Mouse (Mus musculus) heart, postnatal 10 days (tissue): ENCODE measurements around the gene Cmc2. TPM values are rescaled to one million over a fixed set of nuclear protein-coding genes. Genes with fewer than 3 reads are reported as not detected.

ENCODE experiments used
- DNase-seq, 2 experiments: peaks; one replicate each; pipeline ENCODE4 v3.0.0; 2021
- intact Hi-C: fragments of 180-260 bp; cut with DNase I; formaldehyde crosslinking; loops from one replicate; pipeline ENCODE4 v1.15.1; 2025
- total RNA-seq, 2 experiments: library from RNA; stranded (reverse); gene quantifications; 2 replicates each; pipeline ENCODE4 v1.2.3; 2021

The Cmc2 gene
- total RNA-seq, 2 experiments from 2014 or later, result 50.0 to 54.3 TPM

GRCm38 (mm10) chr8:116922060-116922757, 954 bp upstream of the Cmc2 start:
- intact Hi-C loops, result no loop called here
- peak in 1 of 2 experiments; percentile 16 for DNase-seq

GRCm38 (mm10) chr8:116921005-116921336, 284 bp downstream of the Cmc2 start:
- DNase-seq, result no peak
- intact Hi-C loops, result loop anchor here (2.0 kb wide), 1 partner anchor 58 kb away; the partner anchor contains the start of gene 1700030J22Rik

- no peak for DNase-seq
- intact Hi-C loops, result no loop called here
These were observed 15.4 kb downstream of the Cmc2 start for GRCm38 (mm10) chr8:116905836-116906235.

GRCm38 (mm10) chr8:116905252-116905651, 16.0 kb downstream of the Cmc2 start:
- intact Hi-C loops, result no loop called here
- no peak for DNase-seq

GRCm38 (mm10) chr8:116904736-116905135, 16.5 kb downstream of the Cmc2 start:
- intact Hi-C loops, result no loop called here
- no peak for DNase-seq

- no peak for DNase-seq
- intact Hi-C loops, result no loop called here
These were observed 25.7 kb downstream of the Cmc2 start for GRCm38 (mm10) chr8:116895521-116895920.

GRCm38 (mm10) chr8:116893938-116894337, 27.3 kb downstream of the Cmc2 start:
- intact Hi-C loops, result no loop called here
- DNase-seq, result no peak

- intact Hi-C loops, result no loop called here
These were observed 28.6 kb downstream of the Cmc2 start for GRCm38 (mm10) chr8:116892636-116893035.

DNA sequence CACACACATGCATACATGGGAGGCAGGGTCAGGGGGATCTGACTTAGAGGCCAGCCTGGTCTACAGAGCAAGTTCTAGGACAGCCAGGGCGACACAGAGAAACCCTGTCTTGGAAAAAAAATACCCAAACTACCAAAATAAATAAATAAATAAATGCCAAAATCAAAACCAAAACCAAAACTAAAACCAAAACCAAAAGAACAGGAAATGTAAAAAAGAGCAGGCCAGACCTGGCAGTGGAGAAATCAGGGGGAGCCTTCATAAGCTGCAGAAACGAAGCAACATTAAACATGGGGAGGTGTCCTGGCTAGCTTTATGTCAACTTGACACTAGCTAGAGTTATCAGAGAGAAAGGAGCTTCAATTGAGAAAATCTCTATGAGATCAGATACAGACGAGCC, 29.1 kb downstream of the Cmc2 start:
- intact Hi-C loops, result no loop called here
- DNase-seq, result no peak

More at GRCm38 (mm10) chr8:116892636-116893035, 28.6 kb downstream of the Cmc2 start:
- no peak for DNase-seq

DNA sequence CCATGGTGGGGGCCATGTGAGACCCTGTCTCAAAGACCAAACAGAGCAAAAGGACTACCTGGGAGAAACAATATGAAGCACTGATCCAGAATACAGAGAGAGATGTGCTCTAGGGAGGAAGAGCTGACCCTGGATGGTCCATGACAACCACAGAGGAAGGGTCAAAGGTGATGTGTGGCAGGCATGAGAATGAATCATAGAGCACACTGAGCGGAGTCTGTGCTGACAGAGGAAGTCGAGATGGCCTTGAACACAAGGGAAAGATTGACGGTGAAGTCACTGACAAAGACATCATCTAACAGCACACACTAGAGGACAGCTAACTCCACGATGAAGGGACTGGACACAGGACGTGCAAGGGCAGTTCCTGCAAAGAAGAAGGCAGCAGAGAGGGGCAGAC, 29.8 kb downstream of the Cmc2 start:
- intact Hi-C loops, result no loop called here

GRCm38 (mm10) chr8:116887813-116888212, 33.4 kb downstream of the Cmc2 start:
- intact Hi-C loops, result no loop called here
- DNase-seq, result peak; percentile 22 to 23

More for the DNA sequence above, 29.8 kb downstream of the Cmc2 start:
- DNase-seq, result no peak

DNA sequence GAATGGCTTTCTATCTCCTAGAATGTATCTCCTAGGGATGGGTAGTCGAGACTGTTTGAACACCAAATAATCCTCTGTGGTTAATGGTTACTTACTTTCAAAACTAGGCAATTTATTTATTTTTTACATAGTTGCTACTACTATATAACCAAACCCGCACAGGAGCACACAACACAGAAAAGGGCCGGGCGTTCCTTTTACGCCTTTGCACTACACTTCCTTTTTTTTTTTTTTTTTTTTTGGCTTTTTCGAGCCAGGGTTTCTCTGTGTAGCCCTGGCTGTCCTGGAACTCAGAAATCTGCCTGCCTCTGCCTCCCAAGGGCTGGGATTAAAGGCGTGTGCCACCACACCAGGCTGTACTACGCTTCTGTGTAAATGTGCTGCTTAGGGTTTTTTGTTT, 39.9 kb downstream of the Cmc2 start:
- intact Hi-C loops, result no loop called here

GRCm38 (mm10) chr8:116875798-116876450, 45.3 kb downstream of the Cmc2 start:
- intact Hi-C loops, result no loop called here
- no peak for DNase-seq

More for the DNA sequence above, 39.9 kb downstream of the Cmc2 start:
- DNase-seq, result no peak

DNA sequence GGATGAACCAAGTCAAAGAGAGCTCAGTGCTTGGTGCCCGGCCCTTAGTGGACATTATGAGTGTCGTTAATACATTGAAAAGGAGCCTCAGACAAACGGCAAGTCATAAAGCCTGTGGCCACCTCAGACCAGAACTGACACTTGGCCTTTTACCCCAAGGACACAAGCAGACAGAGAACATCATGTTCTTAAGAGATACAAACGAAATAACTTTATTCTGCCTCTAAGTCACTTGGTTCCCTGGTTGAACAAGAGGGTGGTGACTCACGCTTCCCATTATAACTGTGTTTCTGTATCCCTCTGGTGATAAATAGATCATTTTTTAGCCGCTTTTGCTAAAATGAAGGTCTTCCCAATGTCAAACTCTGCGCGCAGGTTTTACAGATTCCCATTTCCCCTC, 47.3 kb downstream of the Cmc2 start:
- no peak for DNase-seq
- intact Hi-C loops, result no loop called here

GRCm38 (mm10) chr8:116873586-116873985, 47.7 kb downstream of the Cmc2 start:
- no peak for DNase-seq
- intact Hi-C loops, result no loop called here

DNA sequence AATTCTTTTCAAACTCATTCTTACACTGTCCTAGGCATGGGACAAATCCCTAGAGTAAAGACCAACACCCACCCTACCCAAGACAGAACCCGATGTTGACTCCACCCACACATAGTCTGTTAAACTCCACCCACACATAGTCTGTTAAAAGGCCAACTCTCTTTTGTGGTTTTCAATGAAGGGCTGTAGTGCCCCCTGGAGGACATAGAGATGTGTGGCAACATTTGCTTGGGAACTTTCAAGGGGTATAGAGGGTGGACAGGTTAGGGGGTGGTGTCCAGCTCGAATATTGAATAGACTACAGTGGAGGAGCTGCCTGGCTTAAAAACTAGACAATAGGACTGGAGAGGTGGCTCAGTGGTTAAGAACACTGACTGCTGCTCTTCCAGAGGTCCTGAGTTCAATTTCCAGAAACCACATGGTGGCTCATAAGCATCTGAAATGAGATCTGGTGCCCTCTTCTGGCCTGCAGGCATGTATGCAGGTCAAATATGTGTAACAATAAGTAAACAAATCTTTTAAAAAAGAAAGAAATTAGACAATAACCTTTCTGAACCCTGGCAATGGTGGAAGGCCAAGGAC, 48.4 kb downstream of the Cmc2 start:
- intact Hi-C loops, result no loop called here
- peak in 1 of 2 experiments; percentile 28 for DNase-seq

DNA sequence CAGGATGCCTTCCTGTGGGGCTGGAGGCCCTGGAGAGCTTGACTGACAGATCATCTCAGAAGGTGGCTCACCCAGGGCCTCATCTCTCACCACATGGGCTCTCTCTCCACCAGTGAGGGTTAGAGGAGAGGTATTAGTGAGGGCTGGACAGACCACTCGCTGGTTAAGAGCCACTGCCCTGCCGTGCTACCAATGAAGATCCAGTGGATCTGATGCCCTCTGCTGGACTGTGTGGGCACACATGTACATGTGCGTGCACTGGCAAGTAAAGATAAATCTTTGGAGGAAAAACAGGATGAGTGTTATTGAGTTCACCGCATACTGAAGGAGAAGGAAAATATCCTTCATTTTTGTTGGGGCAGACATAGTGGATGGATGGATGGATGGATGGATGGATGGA, 52.6 kb downstream of the Cmc2 start:
- DNase-seq, result peak; percentile 35 to 63
- intact Hi-C loops, result loop anchor here (1.0 kb wide), 1 partner anchor 387 kb away; no protein-coding TSS in a partner anchor

- no peak for DNase-seq
These were observed 53.9 kb downstream of the Cmc2 start for GRCm38 (mm10) chr8:116867321-116867720.

DNA sequence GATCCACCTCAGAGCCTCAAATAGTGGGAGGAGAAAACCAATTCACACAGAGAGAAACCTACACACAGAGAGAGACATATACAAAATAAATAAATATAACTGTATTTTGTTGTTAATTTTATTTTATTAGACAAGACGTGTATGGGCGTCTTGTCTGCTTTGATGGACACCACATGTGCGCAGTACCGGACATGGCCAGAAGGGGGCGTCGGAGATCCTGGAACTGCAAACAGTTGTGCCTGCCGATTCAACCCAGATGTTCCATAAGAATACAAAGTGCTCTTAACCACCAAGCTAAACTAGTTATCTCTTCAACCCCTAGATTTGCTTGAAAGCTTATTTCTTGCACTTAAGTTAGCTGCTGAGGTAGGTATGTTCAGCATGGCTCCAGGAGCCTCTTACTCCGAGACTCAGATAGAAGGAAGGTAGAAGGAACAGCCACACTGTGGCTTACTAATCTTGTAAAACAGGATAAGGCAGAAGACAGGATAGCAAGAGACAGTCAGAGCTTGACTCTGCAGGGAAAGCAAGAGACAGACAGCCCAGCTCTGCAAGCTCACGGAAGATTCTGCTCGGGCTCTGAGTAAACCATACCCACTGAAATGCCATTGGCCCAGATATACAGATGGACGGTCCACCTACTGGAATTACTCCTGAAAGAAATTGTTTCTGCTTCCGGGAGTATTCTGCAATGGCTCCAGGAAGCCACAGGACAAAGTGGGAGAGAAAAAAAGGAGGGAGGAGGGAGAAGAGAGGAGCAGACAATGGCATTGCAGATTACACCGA, 54.9 kb downstream of the Cmc2 start:
- intact Hi-C loops, result no loop called here
- DNase-seq, result peak in 1 of 2 experiments; percentile 58

More at GRCm38 (mm10) chr8:116867321-116867720, 53.9 kb downstream of the Cmc2 start:
- intact Hi-C loops, result no loop called here

GRCm38 (mm10) chr8:116864514-116864913, 56.7 kb downstream of the Cmc2 start:
- intact Hi-C loops, result no loop called here

GRCm38 (mm10) chr8:116864022-116864387, 57.2 kb downstream of the Cmc2 start:
- DNase-seq, result no peak
- intact Hi-C loops, result no loop called here

More at GRCm38 (mm10) chr8:116864514-116864913, 56.7 kb downstream of the Cmc2 start:
- no peak for DNase-seq
